Mouse (Mus musculus) ovary, postnatal 10 days (tissue): ENCODE results near the gene Gm13283.
A peak's percentile ranks its signal among the peaks of the same experiment; 100 is the strongest.
"Not testable (repeated sequence)": the region's sequence is repeated elsewhere in the genome, so short reads cannot be mapped to it uniquely, and the experiment has no call there.

Experiments used
- DNase-seq: peaks from one replicate; pipeline ENCODE4 v3.0.0; 2022; ENCODE audit warnings: low spot score

Gene Gm13283

DNA sequence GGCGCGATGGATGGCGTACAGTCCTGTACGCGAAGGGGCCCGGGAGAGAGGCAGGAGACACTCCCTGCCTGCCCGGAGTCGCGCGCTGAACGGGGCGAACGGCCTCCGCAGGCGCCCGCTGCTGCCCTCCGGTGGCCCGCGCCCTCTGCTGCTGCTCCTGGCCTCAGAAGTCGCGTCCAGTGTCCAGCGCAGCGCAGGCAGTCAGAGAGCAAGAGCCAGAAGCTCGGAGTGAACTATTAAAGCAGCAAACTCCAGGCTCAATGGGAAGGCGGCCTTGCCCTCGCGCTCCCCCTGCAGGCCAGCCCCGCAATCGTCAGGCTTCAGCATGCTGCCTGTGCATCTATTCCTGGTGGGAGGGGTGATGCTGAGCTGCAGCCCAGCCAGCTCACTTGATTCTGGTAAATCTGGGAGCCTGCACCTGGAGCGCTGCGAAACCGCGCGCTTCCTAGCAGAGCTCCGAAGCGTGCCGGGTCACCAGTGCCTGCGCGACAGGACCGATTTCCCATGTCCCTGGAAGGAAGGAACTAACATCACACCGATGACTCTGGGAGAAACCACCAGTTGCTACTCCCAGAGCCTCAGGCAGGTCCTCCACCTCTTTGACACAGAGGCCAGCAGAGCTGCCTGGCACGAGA, 3.6 kb downstream of the Gm13283 start:
- peak; percentile 8 for DNase-seq

DNA sequence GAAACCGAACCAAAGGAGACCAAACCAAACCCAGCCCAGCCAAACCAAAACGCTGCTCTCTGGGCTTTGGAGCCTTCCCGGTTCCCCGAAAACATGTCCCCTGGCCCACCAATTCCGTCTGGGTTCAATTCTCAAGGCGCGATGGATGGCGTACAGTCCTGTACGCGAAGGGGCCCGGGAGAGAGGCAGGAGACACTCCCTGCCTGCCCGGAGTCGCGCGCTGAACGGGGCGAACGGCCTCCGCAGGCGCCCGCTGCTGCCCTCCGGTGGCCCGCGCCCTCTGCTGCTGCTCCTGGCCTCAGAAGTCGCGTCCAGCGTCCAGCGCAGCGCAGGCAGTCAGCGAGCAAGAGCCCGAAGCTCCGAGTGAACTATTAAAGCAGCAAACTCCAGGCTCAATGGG, 13.6 kb downstream of the Gm13283 start, which contains the start of gene Gm13290:
Gm13290 (plus strand) TSS at position 301 of the 400 bp plus-strand sequence.
- DNase-seq, result not testable (repeated sequence)

DNA sequence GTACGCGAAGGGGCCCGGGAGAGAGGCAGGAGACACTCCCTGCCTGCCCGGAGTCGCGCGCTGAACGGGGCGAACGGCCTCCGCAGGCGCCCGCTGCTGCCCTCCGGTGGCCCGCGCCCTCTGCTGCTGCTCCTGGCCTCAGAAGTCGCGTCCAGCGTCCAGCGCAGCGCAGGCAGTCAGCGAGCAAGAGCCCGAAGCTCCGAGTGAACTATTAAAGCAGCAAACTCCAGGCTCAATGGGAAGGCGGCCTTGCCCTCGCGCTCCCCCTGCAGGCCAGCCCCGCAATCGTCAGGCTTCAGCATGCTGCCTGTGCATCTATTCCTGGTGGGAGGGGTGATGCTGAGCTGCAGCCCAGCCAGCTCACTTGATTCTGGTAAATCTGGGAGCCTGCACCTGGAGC, 16.7 kb downstream of the Gm13283 start, which contains the start of gene Gm13289:
Gm13289 (plus strand) TSS at position 301 of the 400 bp plus-strand sequence.
- not testable (repeated sequence) for DNase-seq

DNA sequence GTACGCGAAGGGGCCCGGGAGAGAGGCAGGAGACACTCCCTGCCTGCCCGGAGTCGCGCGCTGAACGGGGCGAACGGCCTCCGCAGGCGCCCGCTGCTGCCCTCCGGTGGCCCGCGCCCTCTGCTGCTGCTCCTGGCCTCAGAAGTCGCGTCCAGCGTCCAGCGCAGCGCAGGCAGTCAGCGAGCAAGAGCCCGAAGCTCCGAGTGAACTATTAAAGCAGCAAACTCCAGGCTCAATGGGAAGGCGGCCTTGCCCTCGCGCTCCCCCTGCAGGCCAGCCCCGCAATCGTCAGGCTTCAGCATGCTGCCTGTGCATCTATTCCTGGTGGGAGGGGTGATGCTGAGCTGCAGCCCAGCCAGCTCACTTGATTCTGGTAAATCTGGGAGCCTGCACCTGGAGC, 19.6 kb downstream of the Gm13283 start, which contains the start of gene Gm13272:
Gm13272 (plus strand) TSS at position 301 of the 400 bp plus-strand sequence.
- DNase-seq, result not testable (repeated sequence)

DNA sequence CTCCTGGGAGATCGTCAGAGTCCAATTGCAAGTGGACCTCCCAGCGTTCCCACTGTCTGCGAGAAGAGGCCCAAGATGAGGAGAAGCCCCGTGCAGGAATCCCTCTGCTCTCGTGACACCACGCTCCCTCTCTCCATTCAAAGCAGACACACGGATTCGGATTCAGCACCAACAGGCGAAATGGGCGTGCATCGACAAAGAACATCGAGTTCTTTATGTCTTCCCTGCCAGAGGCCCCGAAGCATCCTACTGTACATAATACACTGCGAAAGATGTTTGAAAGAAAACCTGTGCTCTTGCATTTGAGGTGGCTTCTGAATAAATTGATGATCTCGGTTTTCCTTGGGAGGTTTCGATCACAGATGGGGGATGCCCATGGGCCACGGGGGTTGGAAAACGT, 20.4 kb downstream of the Gm13283 start:
- DNase-seq, result not testable (repeated sequence)

DNA sequence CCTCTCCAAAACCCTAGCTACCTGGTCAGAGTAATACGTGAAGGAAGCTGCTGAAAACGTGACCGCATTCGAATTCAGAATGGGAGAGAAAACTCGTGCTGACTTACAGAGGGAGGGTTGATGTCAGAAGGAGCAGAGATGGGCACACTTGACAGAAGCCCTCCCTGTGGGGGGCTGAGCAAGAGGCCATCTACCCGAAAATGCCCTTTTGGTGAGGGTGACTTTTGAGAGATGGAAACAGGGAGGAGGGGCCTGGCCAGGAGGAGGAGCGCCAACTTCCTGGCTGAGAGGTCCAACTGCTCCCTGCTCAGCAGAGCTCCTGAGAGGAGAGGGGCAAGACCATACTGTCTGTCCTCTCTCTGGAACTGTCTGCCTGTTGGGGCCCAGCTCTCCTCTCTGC, 21.9 kb downstream of the Gm13283 start, which contains the start of gene Ifnz:
Ifnz (plus strand) TSS at position 301 of the 400 bp plus-strand sequence.
- not testable (repeated sequence) for DNase-seq

DNA sequence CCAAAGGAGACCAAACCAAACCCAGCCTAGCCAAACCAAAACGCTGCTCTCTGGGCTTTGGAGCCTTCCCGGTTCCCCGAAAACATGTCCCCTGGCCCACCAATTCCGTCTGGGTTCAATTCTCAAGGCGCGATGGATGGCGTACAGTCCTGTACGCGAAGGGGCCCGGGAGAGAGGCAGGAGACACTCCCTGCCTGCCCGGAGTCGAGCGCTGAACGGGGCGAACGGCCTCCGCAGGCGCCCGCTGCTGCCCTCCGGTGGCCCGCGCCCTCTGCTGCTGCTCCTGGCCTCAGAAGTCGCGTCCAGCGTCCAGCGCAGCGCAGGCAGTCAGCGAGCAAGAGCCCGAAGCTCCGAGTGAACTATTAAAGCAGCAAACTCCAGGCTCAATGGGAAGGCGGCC, 22.4 kb downstream of the Gm13283 start:
- DNase-seq, result not testable (repeated sequence)

DNA sequence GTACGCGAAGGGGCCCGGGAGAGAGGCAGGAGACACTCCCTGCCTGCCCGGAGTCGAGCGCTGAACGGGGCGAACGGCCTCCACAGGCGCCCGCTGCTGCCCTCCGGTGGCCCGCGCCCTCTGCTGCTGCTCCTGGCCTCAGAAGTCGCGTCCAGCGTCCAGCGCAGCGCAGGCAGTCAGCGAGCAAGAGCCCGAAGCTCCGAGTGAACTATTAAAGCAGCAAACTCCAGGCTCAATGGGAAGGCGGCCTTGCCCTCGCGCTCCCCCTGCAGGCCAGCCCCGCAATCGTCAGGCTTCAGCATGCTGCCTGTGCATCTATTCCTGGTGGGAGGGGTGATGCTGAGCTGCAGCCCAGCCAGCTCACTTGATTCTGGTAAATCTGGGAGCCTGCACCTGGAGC, 25.5 kb downstream of the Gm13283 start, which contains the start of gene Gm13276:
Gm13276 (plus strand) TSS at position 301 of the 400 bp plus-strand sequence.
- DNase-seq, result not testable (repeated sequence)

DNA sequence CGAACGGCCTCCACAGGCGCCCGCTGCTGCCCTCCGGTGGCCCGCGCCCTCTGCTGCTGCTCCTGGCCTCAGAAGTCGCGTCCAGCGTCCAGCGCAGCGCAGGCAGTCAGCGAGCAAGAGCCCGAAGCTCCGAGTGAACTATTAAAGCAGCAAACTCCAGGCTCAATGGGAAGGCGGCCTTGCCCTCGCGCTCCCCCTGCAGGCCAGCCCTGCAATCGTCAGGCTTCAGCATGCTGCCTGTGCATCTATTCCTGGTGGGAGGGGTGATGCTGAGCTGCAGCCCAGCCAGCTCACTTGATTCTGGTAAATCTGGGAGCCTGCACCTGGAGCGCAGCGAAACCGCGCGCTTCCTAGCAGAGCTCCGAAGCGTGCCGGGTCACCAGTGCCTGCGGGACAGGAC, 28.5 kb downstream of the Gm13283 start, which contains the start of gene Gm13277:
Gm13277 (plus strand) TSS at position 231 of the 400 bp plus-strand sequence.
- DNase-seq, result not testable (repeated sequence)

DNA sequence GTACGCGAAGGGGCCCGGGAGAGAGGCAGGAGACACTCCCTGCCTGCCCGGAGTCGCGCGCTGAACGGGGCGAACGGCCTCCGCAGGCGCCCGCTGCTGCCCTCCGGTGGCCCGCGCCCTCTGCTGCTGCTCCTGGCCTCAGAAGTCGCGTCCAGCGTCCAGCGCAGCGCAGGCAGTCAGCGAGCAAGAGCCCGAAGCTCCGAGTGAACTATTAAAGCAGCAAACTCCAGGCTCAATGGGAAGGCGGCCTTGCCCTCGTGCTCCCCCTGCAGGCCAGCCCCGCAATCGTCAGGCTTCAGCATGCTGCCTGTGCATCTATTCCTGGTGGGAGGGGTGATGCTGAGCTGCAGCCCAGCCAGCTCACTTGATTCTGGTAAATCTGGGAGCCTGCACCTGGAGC, 31.3 kb downstream of the Gm13283 start, which contains the start of gene Gm13278:
Gm13278 (plus strand) TSS at position 301 of the 400 bp plus-strand sequence.
- DNase-seq, result not testable (repeated sequence)

DNA sequence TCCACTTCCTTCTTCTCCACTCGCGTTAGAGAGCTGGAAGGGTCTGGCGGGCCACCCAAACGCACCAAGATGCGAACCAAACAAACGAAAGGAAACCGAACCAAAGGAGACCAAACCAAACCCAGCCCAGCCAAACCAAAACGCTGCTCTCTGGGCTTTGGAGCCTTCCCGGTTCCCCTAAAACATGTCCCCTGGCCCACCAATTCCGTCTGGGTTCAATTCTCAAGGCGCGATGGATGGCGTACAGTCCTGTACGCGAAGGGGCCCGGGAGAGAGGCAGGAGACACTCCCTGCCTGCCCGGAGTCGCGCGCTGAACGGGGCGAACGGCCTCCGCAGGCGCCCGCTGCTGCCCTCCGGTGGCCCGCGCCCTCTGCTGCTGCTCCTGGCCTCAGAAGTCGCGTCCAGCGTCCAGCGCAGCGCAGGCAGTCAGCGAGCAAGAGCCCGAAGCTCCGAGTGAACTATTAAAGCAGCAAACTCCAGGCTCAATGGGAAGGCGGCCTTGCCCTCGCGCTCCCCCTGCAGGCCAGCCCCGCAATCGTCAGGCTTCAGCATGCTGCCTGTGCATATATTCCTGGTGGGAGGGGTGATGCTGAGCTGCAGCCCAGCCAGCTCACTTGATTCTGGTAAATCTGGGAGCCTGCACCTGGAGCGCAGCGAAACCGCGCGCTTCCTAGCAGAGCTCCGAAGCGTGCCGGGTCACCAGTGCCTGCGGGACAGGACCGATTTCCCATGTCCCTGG, 34.2 kb downstream of the Gm13283 start, which contains the start of gene Gm13275:
Gm13275 (plus strand) TSS at position 552 of the 740 bp plus-strand sequence.
- peak; percentile 96 for DNase-seq

DNA sequence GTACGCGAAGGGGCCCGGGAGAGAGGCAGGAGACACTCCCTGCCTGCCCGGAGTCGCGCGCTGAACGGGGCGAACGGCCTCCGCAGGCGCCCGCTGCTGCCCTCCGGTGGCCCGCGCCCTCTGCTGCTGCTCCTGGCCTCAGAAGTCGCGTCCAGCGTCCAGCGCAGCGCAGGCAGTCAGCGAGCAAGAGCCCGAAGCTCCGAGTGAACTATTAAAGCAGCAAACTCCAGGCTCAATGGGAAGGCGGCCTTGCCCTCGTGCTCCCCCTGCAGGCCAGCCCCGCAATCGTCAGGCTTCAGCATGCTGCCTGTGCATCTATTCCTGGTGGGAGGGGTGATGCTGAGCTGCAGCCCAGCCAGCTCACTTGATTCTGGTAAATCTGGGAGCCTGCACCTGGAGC, 37.2 kb downstream of the Gm13283 start, which contains the start of gene Gm13279:
Gm13279 (plus strand) TSS at position 301 of the 400 bp plus-strand sequence.
- DNase-seq, result not testable (repeated sequence)

DNA sequence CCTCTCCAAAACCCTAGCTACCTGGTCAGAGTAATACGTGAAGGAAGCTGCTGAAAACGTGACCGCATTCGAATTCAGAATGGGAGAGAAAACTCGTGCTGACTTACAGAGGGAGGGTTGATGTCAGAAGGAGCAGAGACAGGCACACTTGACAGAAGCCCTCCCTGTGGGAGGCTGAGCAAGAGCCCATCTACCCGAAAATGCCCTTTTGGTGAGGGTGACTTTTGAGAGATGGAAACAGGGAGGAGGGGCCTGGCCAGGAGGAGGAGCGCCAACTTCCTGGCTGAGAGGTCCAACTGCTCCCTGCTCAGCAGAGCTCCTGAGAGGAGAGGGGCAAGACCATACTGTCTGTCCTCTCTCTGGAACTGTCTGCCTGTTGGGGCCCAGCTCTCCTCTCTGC, 39.4 kb downstream of the Gm13283 start, which contains the start of gene Gm13285:
Gm13285 (plus strand) TSS at position 301 of the 400 bp plus-strand sequence.
- not testable (repeated sequence) for DNase-seq

DNA sequence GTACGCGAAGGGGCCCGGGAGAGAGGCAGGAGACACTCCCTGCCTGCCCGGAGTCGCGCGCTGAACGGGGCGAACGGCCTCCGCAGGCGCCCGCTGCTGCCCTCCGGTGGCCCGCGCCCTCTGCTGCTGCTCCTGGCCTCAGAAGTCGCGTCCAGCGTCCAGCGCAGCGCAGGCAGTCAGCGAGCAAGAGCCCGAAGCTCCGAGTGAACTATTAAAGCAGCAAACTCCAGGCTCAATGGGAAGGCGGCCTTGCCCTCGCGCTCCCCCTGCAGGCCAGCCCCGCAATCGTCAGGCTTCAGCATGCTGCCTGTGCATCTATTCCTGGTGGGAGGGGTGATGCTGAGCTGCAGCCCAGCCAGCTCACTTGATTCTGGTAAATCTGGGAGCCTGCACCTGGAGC, 43.0 kb downstream of the Gm13283 start, which contains the start of gene Gm13287:
Gm13287 (plus strand) TSS at position 301 of the 400 bp plus-strand sequence.
- not testable (repeated sequence) for DNase-seq

DNA sequence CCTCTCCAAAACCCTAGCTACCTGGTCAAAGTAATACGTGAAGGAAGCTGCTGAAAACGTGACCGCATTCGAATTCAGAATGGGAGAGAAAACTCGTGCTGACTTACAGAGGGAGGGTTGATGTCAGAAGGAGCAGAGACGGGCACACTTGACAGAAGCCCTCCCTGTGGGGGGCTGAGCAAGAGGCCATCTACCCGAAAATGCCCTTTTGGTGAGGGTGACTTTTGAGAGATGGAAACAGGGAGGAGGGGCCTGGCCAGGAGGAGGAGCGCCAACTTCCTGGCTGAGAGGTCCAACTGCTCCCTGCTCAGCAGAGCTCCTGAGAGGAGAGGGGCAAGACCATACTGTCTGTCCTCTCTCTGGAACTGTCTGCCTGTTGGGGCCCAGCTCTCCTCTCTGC, 45.3 kb downstream of the Gm13283 start, which contains the start of gene Gm13288:
Gm13288 (plus strand) TSS at position 301 of the 400 bp plus-strand sequence.
- not testable (repeated sequence) for DNase-seq

DNA sequence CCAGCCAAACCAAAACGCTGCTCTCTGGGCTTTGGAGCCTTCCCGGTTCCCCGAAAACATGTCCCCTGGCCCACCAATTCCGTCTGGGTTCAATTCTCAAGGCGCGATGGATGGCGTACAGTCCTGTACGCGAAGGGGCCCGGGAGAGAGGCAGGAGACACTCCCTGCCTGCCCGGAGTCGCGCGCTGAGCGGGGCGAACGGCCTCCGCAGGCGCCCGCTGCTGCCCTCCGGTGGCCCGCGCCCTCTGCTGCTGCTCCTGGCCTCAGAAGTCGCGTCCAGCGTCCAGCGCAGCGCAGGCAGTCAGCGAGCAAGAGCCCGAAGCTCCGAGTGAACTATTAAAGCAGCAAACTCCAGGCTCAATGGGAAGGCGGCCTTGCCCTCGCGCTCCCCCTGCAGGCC, 45.8 kb downstream of the Gm13283 start:
- not testable (repeated sequence) for DNase-seq
